Mouse (Mus musculus) lung, adult 2 months (tissue): ENCODE measurements around the gene Rpl29. TPM values are rescaled to one million over a fixed set of nuclear protein-coding genes. Genes with fewer than 3 reads are reported as not detected.

Experiments
- DNase-seq: peaks from one replicate; pipeline ENCODE4 v3.0.0; 2022
- H3K4me1 ChIP-seq: fragments of 200-500 bp; 2 replicates; pipeline ENCODE4 v1.6.1; 2011; ENCODE audit warnings: low read length; ENCODE audit not compliant: control insufficient read depth, insufficient read depth
- H3K4me3 ChIP-seq: fragments of 200-500 bp; replicated peaks from 2 replicates; pipeline ENCODE3; 2011; ENCODE audit warnings: low read depth, mild to moderate bottlenecking, control low read depth, low read length; ENCODE audit errors: extremely low read depth
- CTCF ChIP-seq: fragments of 200-500 bp; IDR thresholded peaks from 2 replicates; pipeline ENCODE4 v1.5.1; 2011; ENCODE audit warnings: mild to moderate bottlenecking, low read length, control low read depth; ENCODE audit not compliant: insufficient read depth
- POLR2A ChIP-seq: fragments of 200-500 bp; IDR thresholded peaks from 2 replicates; pipeline ENCODE4 v1.6.1; 2011; ENCODE audit warnings: low read depth, mild to moderate bottlenecking, control low read depth, low read length, borderline replicate concordance; ENCODE audit errors: extremely low read depth
- WGBS: fragments of 180-500 bp; shearing (Covaris S2); methylation state at CpG from one replicate; pipeline ENCODE4 v1.1.7; 2018; 5-methylcytosine and 5-hydroxymethylcytosine counted together
- polyA plus RNA-seq: library from polyadenylated mRNA; depleted of rRNA; stranded (reverse); fragments of >200 nt; gene quantifications from 2 replicates; pipeline ENCODE4 v1.2.3, GENCODE M21; 2012; rRNA removed

Rpl29 gene
- polyA plus RNA-seq, 1 experiment, result 319 TPM

DNA sequence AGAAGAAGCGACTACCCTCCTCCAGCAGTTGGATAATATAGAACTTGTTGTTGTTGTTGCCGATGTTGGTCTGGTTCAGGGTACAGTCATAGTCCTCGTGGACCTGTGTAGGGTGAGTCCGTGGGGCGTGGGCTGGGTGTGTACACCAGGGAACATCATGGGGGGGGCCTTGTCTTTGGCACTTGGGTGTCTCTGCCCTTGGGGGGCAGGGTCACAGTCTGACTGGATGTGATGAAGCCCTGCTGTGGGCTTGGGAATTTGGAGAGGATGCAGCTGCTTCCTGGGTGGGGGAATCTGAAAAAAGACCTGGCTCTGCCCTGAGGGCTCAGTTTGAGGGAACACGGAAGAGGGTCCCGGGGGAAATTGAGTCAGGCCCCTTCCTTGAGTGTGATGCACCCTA lies 45.8 kb downstream of the Rpl29 start:
- WGBS, result 53% methylated on average over 7 of the region's 7 CpGs
- peak; percentile 28 for DNase-seq
- Histone ChIP-seq H3K4me3 (peak overlapping the region; percentile 21), H3K4me1 (peaks cover 13% of the 10 kb centered on the region)
- TF ChIP-seq POLR2A, result no peak
- no peak for TF ChIP-seq CTCF

DNA sequence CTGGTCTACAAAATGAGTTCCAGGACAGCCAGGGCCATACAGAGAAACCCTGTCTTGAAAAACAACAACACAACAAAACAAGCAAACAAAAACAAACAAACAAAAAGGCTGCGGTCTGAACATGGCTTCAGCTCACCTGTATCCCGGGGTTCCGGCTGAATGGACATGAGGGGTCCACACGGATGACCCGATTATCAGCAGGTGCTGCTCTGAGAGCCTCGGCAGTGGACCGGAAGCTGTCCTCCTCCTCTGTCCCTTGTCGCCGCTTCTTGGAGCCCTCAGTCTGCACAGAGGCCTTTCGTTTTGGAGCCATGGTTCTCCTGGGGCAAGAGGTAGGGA lies 46.4 kb downstream of the Rpl29 start, which contains the start of gene Rrp9:
Rrp9 (plus strand) TSS at position 301 of the 339 bp plus-strand sequence.
- WGBS, result 58% methylated on average over 10 of the region's 10 CpGs
- no peak for DNase-seq
- peaks cover 13% of the 10 kb centered on the region for H3K4me1 ChIP-seq
- peak within 1 kb of the TSS; percentile 49 for H3K4me3 ChIP-seq
- TF ChIP-seq CTCF (no peak), POLR2A (no peak)

DNA sequence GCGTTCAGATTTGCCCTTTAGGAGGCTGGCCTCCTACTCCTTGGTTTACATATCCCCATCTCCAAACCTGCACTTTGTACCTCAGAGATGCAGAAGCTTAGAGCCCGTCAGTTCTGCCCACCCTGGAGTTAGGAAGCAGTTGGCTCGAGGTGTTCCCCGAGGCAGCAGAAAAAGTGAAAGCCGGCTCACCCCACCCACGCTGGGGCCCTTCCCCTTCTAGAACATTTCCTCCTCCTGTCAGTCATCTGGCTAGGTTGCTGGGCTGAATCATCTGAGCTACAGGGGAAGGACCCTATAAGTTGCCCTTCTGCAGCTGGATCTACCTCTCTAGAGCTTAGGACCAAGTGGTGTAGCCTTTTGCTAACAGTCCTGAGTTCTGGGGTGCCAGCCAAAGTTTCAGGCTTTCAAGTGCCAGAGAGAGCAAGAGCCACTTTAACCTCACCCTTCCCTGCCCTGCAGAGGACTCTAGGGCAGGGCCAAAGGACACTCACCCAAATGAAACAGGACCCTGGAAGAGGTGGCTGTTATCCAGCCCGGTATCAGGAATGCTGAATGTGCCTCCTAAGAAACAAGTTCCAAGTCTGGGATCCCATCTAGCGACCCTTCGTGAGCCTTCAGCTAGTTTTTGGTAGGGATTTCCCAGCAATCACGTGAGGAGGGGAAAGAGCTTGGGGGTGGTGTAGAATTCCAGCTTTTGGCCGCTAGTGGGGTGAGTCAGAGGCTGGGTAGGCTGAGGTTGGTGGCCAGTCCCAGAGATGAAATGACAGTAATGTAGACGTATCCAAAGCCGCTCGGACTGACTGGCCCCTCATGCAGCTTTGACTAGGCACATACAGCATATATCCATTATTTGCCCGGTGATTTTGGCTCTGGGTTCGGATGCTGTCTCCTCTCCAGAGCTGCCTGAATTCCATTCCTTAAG lies 47.0 kb downstream of the Rpl29 start:
- Histone ChIP-seq H3K4me3 (peak overlapping the region; percentile 49), H3K4me1 (peaks cover 13% of the 10 kb centered on the region)
- TF ChIP-seq POLR2A (0 out of 2 replicates have a peak, but pooled peaks have one; percentile 34), CTCF (no peak)
- WGBS, result 6% methylated on average over 16 of the region's 16 CpGs
- DNase-seq, result peak; percentile 75

DNA sequence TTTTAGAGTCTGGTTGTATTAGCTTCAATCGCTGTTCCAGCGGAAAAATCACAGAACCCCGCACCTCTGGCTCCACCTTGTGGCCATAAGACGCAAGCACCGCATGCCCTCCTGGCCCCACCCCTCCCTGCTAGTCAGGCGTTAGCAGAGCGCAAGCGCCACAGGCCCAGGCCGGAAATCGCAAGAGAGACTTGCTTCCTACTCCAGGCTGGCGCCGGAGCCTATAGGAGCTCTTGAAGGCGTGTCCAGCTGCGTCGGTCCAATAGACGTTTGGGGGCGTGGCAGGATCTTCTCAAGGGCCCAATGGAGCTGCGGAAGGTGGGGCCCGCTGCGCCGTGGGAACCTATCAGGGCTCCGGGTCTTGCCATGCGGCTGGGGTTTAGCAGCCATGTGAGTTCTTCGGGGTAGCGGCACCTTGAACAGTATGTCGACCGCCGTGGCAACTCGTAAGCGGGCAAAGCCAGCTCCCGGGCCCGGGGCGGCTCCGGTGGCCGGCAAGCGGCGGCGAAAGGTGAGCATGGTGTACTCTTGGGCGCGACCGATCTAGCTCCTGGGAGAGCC lies 47.8 kb downstream of the Rpl29 start, which contains the start of gene Parp3:
Parp3 (minus strand) TSS at position 26 of the 561 bp plus-strand sequence.
- peaks cover 13% of the 10 kb centered on the region for H3K4me1 ChIP-seq
- WGBS, result under 1% methylated on average over 41 of the region's 41 CpGs
- H3K4me3 ChIP-seq, result peak within 1 kb of the TSS; percentile 53
- DNase-seq, result peak; percentile 97
- TF ChIP-seq CTCF (peak; percentile 88), POLR2A (no peak; the same call in 1 of the 2 replicates)

DNA sequence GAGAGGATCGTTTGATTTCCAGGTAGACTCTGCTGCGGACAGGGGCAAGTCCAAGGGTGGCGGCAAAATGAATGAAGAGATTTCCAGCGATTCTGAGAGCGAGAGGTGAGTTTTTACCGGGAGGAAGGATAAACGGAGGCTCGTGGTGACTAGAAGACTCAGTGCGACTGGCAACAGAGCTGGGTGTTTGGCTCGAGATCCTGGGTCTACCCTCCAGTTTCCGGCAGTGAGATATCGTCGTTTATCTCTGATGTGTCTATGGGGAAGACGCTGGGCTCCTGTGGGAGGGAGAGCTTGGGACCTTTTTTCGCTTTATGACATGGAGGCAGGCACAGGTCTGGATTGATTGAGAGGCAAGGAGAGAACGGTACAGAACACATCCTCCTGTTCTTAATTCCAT lies 48.4 kb downstream of the Rpl29 start:
- whole genome bisulfite sequencing, result 1% methylated on average over 16 of the region's 16 CpGs
- DNase-seq, result no peak
- Histone ChIP-seq H3K4me1 (peaks cover 13% of the 10 kb centered on the region), H3K4me3 (peak overlapping the region; percentile 53)
- no peak for TF ChIP-seq CTCF
- no peak for TF ChIP-seq POLR2A

DNA sequence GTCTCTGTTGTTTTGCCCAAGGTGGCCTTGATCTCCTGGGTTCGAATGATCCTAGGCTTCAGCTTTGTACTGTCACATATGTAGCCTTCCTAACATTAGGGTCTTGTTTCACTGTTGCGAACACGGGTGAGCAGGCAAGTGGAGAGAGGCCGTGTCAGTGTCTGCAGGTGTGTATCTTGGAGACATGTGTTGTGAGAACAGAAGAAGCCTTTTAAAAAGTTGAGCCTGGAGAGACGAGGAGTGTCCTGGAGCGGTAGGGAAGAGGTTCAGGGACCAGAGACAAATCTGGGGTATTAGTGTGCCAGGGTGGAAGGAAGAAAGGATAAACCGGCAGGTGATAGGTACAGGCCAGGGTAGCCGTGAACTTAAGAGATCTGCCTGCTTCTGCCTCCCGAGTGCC lies 48.8 kb downstream of the Rpl29 start:
- peaks cover 13% of the 10 kb centered on the region for H3K4me1 ChIP-seq
- WGBS, result 71% methylated on average over 9 of the region's 9 CpGs
- TF ChIP-seq POLR2A, result no peak
- no peak for TF ChIP-seq CTCF
- no peak for DNase-seq
- H3K4me3 ChIP-seq, result no peak overlapping the region

DNA sequence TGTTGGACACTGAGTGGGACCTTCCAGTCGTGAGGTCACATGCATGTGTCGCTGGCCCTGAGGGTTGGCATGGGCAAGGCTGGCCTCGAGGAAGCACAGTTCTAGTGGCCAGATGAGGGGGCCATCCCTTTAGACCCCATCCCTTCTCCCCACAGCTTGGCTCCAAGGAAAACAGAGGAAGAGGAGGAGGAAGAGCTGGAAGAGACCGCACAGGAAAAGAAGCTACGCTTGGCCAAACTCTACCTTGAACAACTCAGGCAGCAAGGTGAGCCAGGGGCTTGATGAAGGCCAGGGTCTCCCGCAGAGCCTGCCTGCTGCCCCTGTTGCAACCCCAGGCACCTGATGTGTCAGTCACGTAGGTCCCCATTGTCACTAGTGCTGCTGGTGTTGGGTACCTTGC lies 51.3 kb downstream of the Rpl29 start:
- H3K4me1 ChIP-seq, result peaks cover 5% of the 10 kb centered on the region; the same call in 1 of the 2 replicates
- no peak overlapping the region for H3K4me3 ChIP-seq
- WGBS, result 91% methylated on average over 7 of the region's 7 CpGs
- TF ChIP-seq CTCF (no peak), POLR2A (no peak)
- DNase-seq, result no peak

DNA sequence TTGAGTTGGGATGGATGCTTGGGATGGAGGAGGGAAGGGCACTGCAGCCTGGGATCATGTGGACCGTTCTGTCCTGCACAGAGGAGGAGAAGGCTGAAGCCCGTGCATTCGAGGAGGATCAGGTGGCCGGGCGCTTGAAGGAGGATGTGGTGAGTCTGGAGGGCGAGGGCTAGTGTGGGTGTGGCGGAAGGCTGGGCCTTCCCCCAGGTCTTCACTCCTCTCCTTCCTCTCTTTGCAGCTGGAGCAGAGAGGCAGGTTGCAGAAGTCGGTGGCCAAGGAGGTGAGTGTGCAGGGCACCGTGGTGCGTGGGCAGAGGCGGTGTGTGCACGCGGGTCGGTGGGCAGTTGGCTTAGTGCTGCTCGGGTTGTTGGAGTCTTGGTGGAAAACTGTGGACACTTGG lies 51.8 kb downstream of the Rpl29 start:
- no peak for DNase-seq
- WGBS, result 75% methylated on average over 15 of the region's 15 CpGs
- no peak overlapping the region for H3K4me3 ChIP-seq
- no peak for TF ChIP-seq POLR2A
- no peak for TF ChIP-seq CTCF
- H3K4me1 ChIP-seq, result peaks cover 5% of the 10 kb centered on the region; the same call in 1 of the 2 replicates

Other genes starting within 250 kb of the Rpl29 start
- 60.7 and 67.3 TPM in 2 replicates for gene Ppm1m, start 229.7 kb upstream of the Rpl29 start, polyA plus RNA-seq
- 60.9 and 69.0 TPM in 2 replicates for gene Twf2, start 226.3 kb upstream of the Rpl29 start, polyA plus RNA-seq
- gene Tlr9, start 206.9 kb upstream of the Rpl29 start, polyA plus RNA-seq, result 6.0 and 6.4 TPM in 2 replicates
- gene Alas1, start 180.8 kb upstream of the Rpl29 start, polyA plus RNA-seq, result 443 and 458 TPM in 2 replicates
- 5.7 and 7.9 TPM in 2 replicates for gene Poc1a, start 148.4 kb upstream of the Rpl29 start, polyA plus RNA-seq
- gene Dusp7, start 60.8 kb upstream of the Rpl29 start, polyA plus RNA-seq, result 223 and 262 TPM in 2 replicates
- 6.5 and 10.0 TPM in 2 replicates for gene Acy1, start 8.9 kb downstream of the Rpl29 start, polyA plus RNA-seq
- 80.0 and 80.9 TPM in 2 replicates for gene Abhd14b, start 18.0 kb downstream of the Rpl29 start, polyA plus RNA-seq
- 27.2 and 34.4 TPM in 2 replicates for gene Abhd14a, start 18.2 kb downstream of the Rpl29 start, polyA plus RNA-seq
- gene Pcbp4, start 23.8 kb downstream of the Rpl29 start, polyA plus RNA-seq, result 68.5 and 70.7 TPM in 2 replicates
- 0.19 and 0.50 TPM in 2 replicates for gene Gpr62, start 36.5 kb downstream of the Rpl29 start, polyA plus RNA-seq
- gene Rrp9, start 46.5 kb downstream of the Rpl29 start, polyA plus RNA-seq, result 27.4 and 29.2 TPM in 2 replicates
- 65.2 and 74.3 TPM in 2 replicates for gene Parp3, start 47.5 kb downstream of the Rpl29 start, polyA plus RNA-seq
- 0.30 TPM in 1 of 2 replicates, not detected in the other for gene Iqcf1, start 70.5 kb downstream of the Rpl29 start, polyA plus RNA-seq
- gene Iqcf5, start 85.1 kb downstream of the Rpl29 start, polyA plus RNA-seq, result 0.27 TPM in 1 of 2 replicates, not detected in the other
- not detected in 2 replicates for gene Iqcf3, start 132.2 kb downstream of the Rpl29 start, polyA plus RNA-seq
- not detected in 2 replicates for gene Iqcf4, start 141.5 kb downstream of the Rpl29 start, polyA plus RNA-seq
- not detected in 2 replicates for gene Iqcf6, start 197.1 kb downstream of the Rpl29 start, polyA plus RNA-seq
- not detected in 2 replicates for gene Grm2, start 226.6 kb downstream of the Rpl29 start, polyA plus RNA-seq